Mouse (Mus musculus) megakaryocyte, embryonic 14.5 days (primary cell): Measurements from ENCODE around the gene Mdfic.

Experiments
- FLI1 ChIP-seq: IDR thresholded peaks from 2 replicates; pipeline ENCODE4 v1.6.1; 2012; ENCODE audit warnings: low read length, inconsistent platforms, mixed read lengths
- GATA1 ChIP-seq: IDR thresholded peaks from 3 replicates; pipeline ENCODE4 v1.6.1; 2012; ENCODE audit warnings: mixed read lengths, low read length, inconsistent platforms, borderline replicate concordance

DNA sequence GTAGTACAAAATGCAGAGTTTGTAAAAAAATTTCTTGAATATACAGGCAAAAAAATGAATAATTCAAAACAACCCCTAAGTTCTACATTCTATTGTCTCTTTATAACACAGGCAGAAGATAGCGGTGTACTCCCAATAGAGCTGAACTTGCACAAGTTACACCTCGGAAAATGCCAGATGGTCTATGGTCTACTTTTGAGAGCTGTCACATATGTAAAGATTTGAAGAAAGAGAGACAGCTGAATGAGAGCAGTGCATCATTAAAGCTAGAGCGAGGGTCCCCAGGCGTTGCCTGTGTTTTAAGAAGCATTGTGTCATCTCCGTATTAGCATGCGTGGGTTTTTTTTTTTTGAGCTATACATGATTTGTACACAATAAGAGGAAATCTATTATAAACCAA, 47.0 kb downstream of the Mdfic start:
- TF ChIP-seq GATA1 (no peak), FLI1 (no peak)
